Mouse (Mus musculus): ENCODE results near the gene Eps8l1.

- TF ChIP-seq CTCF (IDR thresholded peaks at IDR 0.05; ENCODE audit: control insufficient read depth, insufficient read depth, low read length) = no peak
- no peak for TF ChIP-seq POLR2A (IDR thresholded peaks at IDR 0.05; ENCODE audit: borderline replicate concordance, control insufficient read depth, low read depth, low read length)
These were observed 32.1 kb downstream of the Eps8l1 start for GRCm38 (mm10) chr7:4492284-4493224.

Measured in bone marrow, adult 2 months (tissue).